Mouse (Mus musculus) CH12.LX (cell line): ENCODE measurements around the gene Dcaf4. TPM values are rescaled to one million over a fixed set of nuclear protein-coding genes. Genes with fewer than 3 reads are reported as not detected.

Source experiments
- DNase-seq: peaks from one replicate; pipeline ENCODE4 v3.0.0-alpha.2; 2013; ENCODE audit errors: extremely low read depth
- H3K27ac ChIP-seq: 2 replicates; pipeline ENCODE4 v1.5.1; 2012; ENCODE audit warnings: low read depth, mild to moderate bottlenecking, control low read depth, moderate library complexity; ENCODE audit not compliant: insufficient read depth
- H3K27me3 ChIP-seq: replicated peaks from 2 replicates; pipeline ENCODE3; 2012; ENCODE audit warnings: inconsistent platforms
- H3K36me3 ChIP-seq, 2 experiments: replicated peaks in 1 of 2; 2 replicates each; pipeline versions ENCODE3 to v1.6.1; 2012; ENCODE audit warnings: inconsistent platforms in 1 of 2, low read length in 1 of 2, mild to moderate bottlenecking in 1 of 2, mixed read lengths in 1 of 2, moderate library complexity in 1 of 2; ENCODE audit not compliant: control insufficient read depth in 1 of 2, insufficient read depth in 1 of 2
- H3K4me1 ChIP-seq, 2 experiments: 2 replicates each; pipeline ENCODE4 v1.6.1; 2012; ENCODE audit warnings: inconsistent platforms in 1 of 2, moderate library complexity in 1 of 2; ENCODE audit not compliant: insufficient read depth in 2 of 2, control insufficient read depth in 1 of 2
- H3K4me2 ChIP-seq: 2 replicates; pipeline ENCODE4 v1.6.1; 2012; ENCODE audit warnings: low read depth, mild to moderate bottlenecking, control low read depth; ENCODE audit not compliant: poor library complexity, insufficient read depth, severe bottlenecking
- H3K4me3 ChIP-seq, 3 experiments: fragments of 150-350 bp in 1 of 3; sonication (generic) in 1 of 3; replicated peaks in 1 of 3; 2 replicates each; pipeline versions ENCODE3 to v1.5.1; 2011 to 2012; ENCODE audit warnings: low read depth in 2 of 3, low read length in 2 of 3, mild to moderate bottlenecking in 2 of 3, moderate library complexity in 2 of 3, control low read depth in 1 of 3, improper control_type of control experiment in 1 of 3, inconsistent platforms in 1 of 3, mixed read lengths in 1 of 3; ENCODE audit not compliant: poor library complexity in 1 of 3
- H3K79me2 ChIP-seq: replicated peaks from 2 replicates; pipeline ENCODE4 v1.6.1; 2012; ENCODE audit warnings: mild to moderate bottlenecking, moderate library complexity; ENCODE audit not compliant: control insufficient read depth, poor library complexity, insufficient read depth, severe bottlenecking; ENCODE audit errors: extremely low read depth
- H3K9ac ChIP-seq: 2 replicates; pipeline ENCODE4 v1.6.1; 2012; ENCODE audit warnings: low read depth, mild to moderate bottlenecking, control low read depth, moderate library complexity; ENCODE audit not compliant: insufficient read depth
- H3K9me3 ChIP-seq: replicated peaks from 2 replicates; pipeline ENCODE3; 2012; ENCODE audit warnings: low read length, inconsistent platforms, mixed read lengths
- BHLHE40 ChIP-seq: IDR thresholded peaks from 2 replicates; pipeline ENCODE4 v1.6.1; 2011; ENCODE audit warnings: mild to moderate bottlenecking, low read depth, low read length, improper control_type of control experiment
- E2F4 ChIP-seq: IDR thresholded peaks from 2 replicates; pipeline ENCODE4 v1.6.1; 2011; ENCODE audit warnings: low read depth, low read length, improper control_type of control experiment; ENCODE audit not compliant: insufficient replicate concordance
- ELF1 ChIP-seq: IDR thresholded peaks from 2 replicates; pipeline ENCODE4 v1.6.1; 2014; ENCODE audit warnings: low read depth, mild to moderate bottlenecking, inconsistent platforms, low read length, improper control_type of control experiment
- HCFC1 ChIP-seq: IDR thresholded peaks from 2 replicates; pipeline ENCODE4 v1.6.1; 2012; ENCODE audit warnings: low read depth, mild to moderate bottlenecking, inconsistent platforms, low read length, improper control_type of control experiment
- JUN ChIP-seq: IDR thresholded peaks from 2 replicates; pipeline ENCODE4 v1.6.1; 2011; ENCODE audit warnings: low read depth, mild to moderate bottlenecking, low read length, improper control_type of control experiment, moderate library complexity; ENCODE audit not compliant: insufficient read depth
- JUND ChIP-seq: conservative IDR thresholded peaks from 2 replicates; pipeline ENCODE4 v1.6.1; 2011; ENCODE audit warnings: low read depth, low read length, improper control_type of control experiment
- MAZ ChIP-seq: IDR thresholded peaks from 2 replicates; pipeline ENCODE4 v1.6.1; 2012; ENCODE audit warnings: low read depth, mild to moderate bottlenecking, inconsistent platforms, low read length, improper control_type of control experiment, moderate library complexity
- MXI1 ChIP-seq: IDR thresholded peaks from 2 replicates; pipeline ENCODE4 v1.6.1; 2011; ENCODE audit warnings: mild to moderate bottlenecking, low read depth, low read length, improper control_type of control experiment
- MYC ChIP-seq: IDR thresholded peaks from 2 replicates; pipeline ENCODE4 v1.6.1; 2011; ENCODE audit warnings: low read depth, mild to moderate bottlenecking, improper control_type of control experiment, low read length
- NELFE ChIP-seq: IDR thresholded peaks from 2 replicates; pipeline ENCODE4 v1.6.1; 2011; ENCODE audit warnings: low read depth, low read length, improper control_type of control experiment
- POLR2AphosphoS2 ChIP-seq: IDR thresholded peaks from 2 replicates; pipeline ENCODE4 v1.6.1; 2011; ENCODE audit warnings: low read depth, low read length, improper control_type of control experiment
- TBP ChIP-seq: conservative IDR thresholded peaks from 2 replicates; pipeline ENCODE4 v1.6.1; 2011; ENCODE audit warnings: low read depth, low read length, improper control_type of control experiment
- dilution Hi-C: fragments of 300-500 bp; cut with MboI; formaldehyde crosslinking; loops from 2 replicates; pipeline ENCODE4 v1.14.3; 2020; ENCODE audit warnings: low sequenced_read_pairs; ENCODE audit not compliant: extremely low pct_unique_long_range_greater_than_20kb, extremely low pct_ligation_motif_present
- in situ Hi-C: fragments of 300-500 bp; cut with MboI; formaldehyde crosslinking; loops from 3 replicates; pipeline ENCODE4 v1.14.3; 2019; ENCODE audit warnings: low sequenced_read_pairs, low pct_ligation_motif_present, low pct_unique_long_range_greater_than_20kb, mixed read lengths
- polyA plus RNA-seq: library from polyadenylated mRNA; unstranded; fragments of >175 nt; gene quantifications from 2 replicates; pipeline ENCODE4 v1.2.1, GENCODE M21; 2012; ENCODE audit warnings: low read depth; ENCODE audit not compliant: insufficient read length
- total RNA-seq, 2 experiments: library from RNA; depleted of rRNA; stranded (reverse); fragments of 300-350 nt in 1 of 2; fragments of >200 nt in 1 of 2; gene quantifications; 2 replicates each; pipeline ENCODE4 v1.2.3; 2012 to 2014

Dcaf4 gene
- total and polyA plus RNA-seq, 3 experiments, result 17.3 to 23.6 (median 22.0) TPM

DNA sequence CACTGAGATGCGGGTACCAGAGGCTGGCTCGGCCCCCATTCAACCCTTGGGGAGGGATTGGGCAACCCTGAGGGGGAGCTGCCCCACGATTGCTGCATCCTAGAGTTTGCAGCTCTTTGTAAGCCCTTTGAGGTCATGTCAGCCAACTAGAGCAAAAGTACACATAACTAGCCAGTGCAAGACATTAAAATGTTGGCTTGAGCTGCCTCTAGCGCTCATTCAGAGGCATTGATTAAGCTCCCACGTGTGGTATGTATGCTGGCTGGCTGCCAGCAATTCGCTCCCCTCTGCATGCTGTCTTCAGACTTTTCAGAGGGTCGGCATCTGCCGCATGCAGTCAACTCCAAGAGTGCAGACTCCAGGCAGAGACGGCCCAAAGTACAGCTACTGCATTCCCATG lies 15.8 kb downstream of the Dcaf4 start:
- Histone ChIP-seq H3K79me2 (no peaks in the 10 kb centered on the region), H3K27ac (peak overlapping the region; percentile 55; the same call in 1 of the 2 replicates), H3K4me3 (no peak overlapping the region), H3K4me2 (0 out of 2 replicates have a peak overlapping the region, but pooled peaks have one; percentile 18), H3K36me3 (peaks cover 39 to 91% of the 10 kb centered on the region in 2 experiments), H3K9ac (no peak overlapping the region), H3K27me3 (no peaks in the 10 kb centered on the region), H3K9me3 (no peaks in the 10 kb centered on the region), H3K4me1 (peaks cover 10 to 13% of the 10 kb centered on the region in 2 experiments)
- in situ Hi-C loops (no loop called here), dilution Hi-C loops (no loop called here)
- no peak for TF ChIP-seq MAZ
- no peak for TF ChIP-seq JUN
- no peak for TF ChIP-seq NELFE
- TF ChIP-seq HCFC1, result no peak
- TF ChIP-seq E2F4, result no peak
- no peak for TF ChIP-seq JUND
- DNase-seq, result no peak

DNA sequence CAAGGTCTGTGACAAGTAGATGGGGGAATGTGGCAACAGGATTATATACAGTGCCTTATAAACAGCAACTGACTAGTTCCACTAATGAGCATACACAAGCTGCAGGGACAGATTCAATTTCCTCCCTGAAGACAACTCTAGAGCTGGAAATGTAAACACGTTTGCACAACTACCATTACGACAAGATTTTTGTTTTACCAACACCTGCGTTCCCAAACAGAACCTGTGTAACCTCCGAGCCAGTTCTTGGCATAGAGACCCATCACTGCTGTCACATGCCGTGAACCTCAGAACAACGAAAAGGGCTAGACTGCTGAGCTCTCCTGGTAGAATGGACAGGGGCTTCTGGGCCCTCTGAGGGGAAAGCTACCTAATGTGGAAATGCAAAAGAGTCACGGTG lies 23.7 kb downstream of the Dcaf4 start:
- TF ChIP-seq MXI1 (no peak), BHLHE40 (no peak), MYC (no peak), ELF1 (no peak)
- H3K4me1 ChIP-seq, result no peaks in the 10 kb centered on the region
- H3K79me2 ChIP-seq, result no peaks in the 10 kb centered on the region
- peaks cover 55 to 80% of the 10 kb centered on the region in 2 experiments for H3K36me3 ChIP-seq
- no peak overlapping the region for H3K4me2 ChIP-seq
- no peaks in the 10 kb centered on the region for H3K9me3 ChIP-seq
- H3K27me3 ChIP-seq, result no peaks in the 10 kb centered on the region
- dilution Hi-C loops, result no loop called here
- no peak overlapping the region for H3K4me3 ChIP-seq
- no peak for DNase-seq
- H3K9ac ChIP-seq, result no peak overlapping the region
- no peak overlapping the region for H3K27ac ChIP-seq
- in situ Hi-C loops, result no loop called here

DNA sequence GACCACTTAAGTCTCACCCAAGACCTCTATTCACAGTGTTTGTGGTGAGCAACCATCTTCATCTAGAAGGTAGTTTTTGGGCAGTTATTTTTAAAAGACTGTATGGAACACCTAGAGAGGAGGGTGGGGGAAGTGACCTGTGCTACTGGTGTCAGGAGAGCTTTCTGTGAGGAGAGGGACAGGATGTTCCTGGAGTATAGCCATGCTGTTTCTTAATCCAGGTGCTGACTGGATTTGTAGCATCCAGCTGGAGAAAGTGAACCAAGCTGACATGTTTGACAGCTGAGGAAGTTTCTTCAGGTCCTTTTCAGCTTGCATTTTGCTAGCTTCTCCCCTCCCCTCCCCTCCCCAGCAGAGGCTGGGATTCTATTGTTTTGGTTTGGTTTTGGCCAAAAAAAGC lies 24.5 kb downstream of the Dcaf4 start:
- Histone ChIP-seq H3K4me1 (0 out of 4 replicates have a peak, but pooled peaks cover 0 to 4% of the 10 kb centered on the region in 2 experiments), H3K4me2 (no peak overlapping the region), H3K9me3 (no peaks in the 10 kb centered on the region), H3K27ac (no peak overlapping the region), H3K36me3 (peaks cover 47 to 75% of the 10 kb centered on the region in 2 experiments), H3K4me3 (no peak overlapping the region), H3K9ac (no peak overlapping the region), H3K79me2 (no peaks in the 10 kb centered on the region), H3K27me3 (no peaks in the 10 kb centered on the region)
- no peak for DNase-seq
- dilution Hi-C loops (no loop called here), in situ Hi-C loops (no loop called here)
- TF ChIP-seq POLR2AphosphoS2, result peak; percentile 44; the same call in 1 of the 2 replicates
- TF ChIP-seq TBP, result no peak
